Mouse (Mus musculus) T-helper 17 cell (primary cell): ENCODE measurements at regions not wholly inside any gene's neighbourhood (a gene's known extent, or its start where the extent isn't known, plus 50 kb on each side); places are given as distances from the start of the nearest gene placed in this dataset.

Experiments
- in situ Hi-C, 2 experiments: fragments of 300-600 bp; cut with MboI, MseI; formaldehyde crosslinking; loops; 1 replicate in 1 of 2; 2 replicates in 1 of 2; pipeline ENCODE4 v1.15.1; 2025; ENCODE audit warnings: high pct_unique_total_duplicates in 2 of 2

DNA sequence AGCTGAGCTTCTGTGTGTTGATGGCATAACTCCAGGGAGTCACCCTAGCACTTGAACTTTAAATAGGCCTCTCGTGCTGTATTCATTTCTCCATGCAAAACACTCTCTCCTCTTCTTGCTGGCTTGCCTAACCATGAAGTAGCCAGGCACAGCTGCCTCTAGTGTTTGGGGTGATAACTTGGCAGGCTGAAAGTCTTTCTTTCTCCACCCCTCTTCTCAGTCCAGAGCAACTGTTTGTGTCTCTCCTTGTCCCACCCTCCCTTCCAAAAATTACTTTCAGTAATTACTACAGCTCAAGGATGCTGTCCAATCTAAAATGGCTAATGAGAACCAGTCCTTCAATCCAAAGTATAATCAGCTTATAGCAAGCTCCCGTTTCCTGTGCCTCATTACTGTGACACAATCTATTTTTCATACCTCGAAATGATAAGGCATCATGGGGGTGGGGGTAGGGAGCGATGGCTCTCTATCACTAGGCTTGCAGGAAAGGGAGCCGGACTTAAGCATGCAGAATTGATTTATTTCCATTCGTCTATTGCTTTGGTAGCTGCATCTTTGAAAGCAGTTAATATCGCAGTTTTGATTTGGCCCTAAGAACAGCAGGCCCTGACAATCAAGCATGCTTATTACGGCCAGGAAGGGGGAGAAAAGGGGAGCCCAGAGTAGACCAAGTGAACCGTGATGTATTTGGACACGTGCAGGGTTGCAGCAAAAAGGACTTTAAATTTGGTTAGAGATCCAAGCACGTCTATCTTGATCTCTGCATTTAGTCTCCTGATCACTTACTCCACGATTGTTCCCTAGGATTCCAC, 943.8 kb downstream of the Slc4a3 start:
- in situ Hi-C loops = no loop called here

DNA sequence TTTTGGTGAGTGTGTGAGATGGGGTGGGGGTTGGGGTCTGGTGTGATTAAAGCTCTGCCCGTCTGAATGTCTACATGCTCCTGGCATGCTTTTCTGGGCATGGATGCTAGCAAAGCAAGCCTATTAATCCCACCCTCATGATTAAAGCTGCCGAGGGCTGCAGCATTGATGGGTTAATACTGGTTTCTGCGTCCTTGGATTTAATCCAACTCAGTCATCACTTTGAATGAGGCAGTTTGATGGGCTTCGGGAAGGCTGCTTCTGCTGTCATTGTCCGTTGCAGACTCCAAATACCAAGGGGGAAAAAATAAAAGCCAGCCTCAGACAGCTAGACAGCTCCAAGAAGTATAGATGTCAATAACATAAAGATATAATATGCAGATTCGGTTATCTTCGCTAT, 944.7 kb downstream of the Slc4a3 start:
- in situ Hi-C loops = no loop called here

DNA sequence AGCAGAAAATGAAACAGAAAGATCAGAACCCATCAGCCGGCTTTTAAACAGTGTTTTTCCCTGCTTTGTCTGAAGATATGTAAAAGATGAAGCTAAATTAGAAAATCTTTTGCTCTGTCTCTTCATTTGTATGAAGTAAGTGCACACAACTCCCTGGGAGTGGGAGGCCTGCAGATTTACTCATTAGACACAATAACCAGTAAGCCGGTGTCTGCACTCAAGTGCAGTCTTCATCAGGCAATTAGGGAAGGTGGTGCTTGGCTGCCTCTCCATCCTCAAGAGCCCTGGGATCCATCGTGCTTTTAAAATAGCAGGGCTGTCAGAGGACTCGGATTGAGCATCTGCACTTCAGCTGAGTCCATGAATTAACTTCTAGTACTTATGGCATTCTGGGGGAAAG, 945.1 kb downstream of the Slc4a3 start:
- in situ Hi-C loops = no loop called here

DNA sequence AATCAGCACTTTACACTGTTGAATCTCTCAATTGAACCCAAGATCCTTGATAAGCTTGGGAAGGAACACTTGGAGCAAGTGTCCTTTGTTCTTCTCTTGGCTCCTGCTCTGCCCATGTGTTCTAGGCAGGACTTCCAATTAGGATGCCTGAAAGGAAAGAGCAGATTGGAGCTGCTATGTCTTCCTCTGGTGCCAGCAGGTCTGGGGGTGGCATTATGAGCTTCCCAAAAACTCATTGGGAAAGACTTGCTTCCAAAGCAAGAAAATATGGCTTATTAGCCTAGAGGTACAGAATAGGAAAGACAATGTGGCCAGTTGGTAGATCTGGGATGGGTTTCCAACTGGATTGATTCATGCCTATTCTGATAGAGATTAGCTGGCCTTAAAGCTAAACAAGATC, 959.1 kb downstream of the Slc4a3 start:
- in situ Hi-C loops = no loop called here

DNA sequence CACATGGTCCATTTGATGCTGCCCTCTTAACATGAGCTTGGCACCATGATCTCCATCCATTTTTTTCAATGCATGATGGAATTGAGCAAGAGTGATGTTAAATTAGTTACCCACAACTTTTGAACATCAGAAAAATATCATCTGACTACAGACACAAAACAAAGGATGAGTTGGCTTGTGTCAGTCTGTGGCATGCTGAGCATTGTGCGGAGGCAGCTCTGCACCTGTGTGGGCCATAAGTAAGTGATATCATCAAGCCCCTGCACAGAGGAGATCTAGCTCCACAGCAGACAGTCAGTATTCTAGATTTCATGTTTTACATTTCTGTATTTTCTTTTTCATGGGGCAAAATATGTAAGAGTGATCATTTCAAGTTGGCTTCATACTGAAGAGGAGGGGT, 962.8 kb downstream of the Slc4a3 start:
- in situ Hi-C loops = no loop called here

DNA sequence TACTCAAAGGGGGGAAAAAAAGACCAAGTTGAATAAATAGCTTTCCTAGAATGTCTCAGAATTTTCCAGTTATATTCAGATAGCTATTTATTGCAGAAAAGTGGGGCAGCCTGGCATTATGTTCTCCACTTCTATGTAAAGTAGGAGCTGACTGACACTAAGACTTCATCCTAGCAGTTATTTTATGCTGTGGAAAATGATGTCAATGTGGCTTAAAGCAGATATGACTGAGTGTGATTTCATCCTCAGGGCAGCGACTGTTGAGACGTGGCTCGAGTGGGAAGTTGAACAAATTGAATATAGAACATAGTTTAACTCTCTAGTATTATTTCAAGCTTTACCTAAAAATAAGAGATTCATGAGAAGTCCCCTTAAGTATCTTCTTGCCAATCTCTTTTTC, 963.4 kb downstream of the Slc4a3 start:
- in situ Hi-C loops = no loop called here

DNA sequence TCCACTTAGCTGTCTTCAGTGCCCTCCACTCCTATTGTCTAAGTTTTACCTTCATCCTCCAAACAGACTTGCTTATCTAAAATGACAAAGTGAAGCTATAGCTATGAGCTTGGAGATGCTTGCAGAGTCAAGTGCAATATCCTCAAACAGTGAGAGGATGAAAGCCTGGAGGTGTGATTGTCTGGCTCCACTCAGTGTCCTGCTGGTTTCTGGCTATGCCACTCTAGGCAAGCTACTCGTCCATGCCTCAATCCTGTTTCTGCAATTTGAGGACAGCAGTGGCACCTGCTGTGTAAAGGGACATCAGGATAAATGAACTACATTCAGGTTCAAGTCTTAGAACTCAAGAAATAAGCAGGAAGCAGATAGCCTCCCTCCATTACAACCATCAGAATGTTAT, 966.1 kb downstream of the Slc4a3 start:
- in situ Hi-C loops = no loop called here

DNA sequence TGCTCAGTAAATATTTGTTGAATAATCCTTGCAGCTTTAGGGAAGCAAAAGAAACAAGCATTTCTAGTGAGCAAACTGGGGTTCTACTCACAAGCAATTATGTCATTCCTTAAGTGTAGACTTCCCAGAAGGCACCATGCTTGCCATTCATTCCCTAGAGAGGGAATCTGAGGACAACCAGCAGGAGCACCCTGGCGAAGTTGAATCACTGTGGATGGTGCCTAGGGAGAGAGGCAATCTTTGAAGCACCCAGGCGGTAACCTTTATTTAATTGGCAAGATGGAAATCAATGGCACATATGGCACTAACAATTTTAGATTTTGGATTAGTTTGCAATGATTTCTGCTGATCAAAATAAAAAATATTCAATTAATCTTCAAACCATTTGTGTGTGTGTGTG, 967.4 kb downstream of the Slc4a3 start:
- in situ Hi-C loops = no loop called here

DNA sequence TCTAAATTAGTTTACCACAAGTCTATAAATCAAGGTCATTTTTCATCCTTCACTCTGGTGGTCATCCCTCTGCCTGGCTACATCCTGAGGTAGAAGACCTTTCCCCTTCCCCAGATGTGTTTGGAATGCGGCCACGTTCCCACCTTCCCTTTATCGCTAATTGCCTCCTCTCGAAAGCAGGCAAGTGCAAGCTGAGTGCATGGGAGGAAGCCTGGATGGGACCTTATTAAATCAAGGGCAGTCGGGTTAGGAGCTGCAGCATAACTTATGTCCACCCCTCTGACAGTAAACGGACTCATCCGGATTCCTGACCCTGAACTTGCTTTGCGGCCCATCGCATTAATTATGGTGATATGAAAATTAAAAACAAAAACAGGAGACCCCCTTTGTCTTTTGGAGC, 983.5 kb downstream of the Slc4a3 start:
- in situ Hi-C loops = no loop called here

DNA sequence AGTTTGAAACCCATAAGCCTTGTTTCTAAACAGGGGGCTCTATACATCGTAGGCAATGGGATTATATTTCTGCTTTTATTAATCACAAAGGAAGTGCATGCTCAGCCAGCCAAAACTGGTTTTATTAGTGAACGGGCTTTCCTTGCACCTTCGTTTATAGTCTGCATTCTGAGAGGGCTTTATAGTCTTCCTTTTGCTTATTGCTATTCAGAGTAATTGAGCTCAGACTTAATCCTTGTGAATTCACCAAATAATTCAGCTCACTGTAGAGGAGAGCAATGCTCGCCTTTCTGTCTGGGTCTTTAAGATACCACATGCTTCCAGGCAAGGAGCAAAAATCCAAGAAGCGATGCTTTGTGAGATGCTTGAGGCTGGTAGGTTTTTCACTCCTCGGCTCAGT, 984.3 kb downstream of the Slc4a3 start:
- in situ Hi-C loops = no loop called here

DNA sequence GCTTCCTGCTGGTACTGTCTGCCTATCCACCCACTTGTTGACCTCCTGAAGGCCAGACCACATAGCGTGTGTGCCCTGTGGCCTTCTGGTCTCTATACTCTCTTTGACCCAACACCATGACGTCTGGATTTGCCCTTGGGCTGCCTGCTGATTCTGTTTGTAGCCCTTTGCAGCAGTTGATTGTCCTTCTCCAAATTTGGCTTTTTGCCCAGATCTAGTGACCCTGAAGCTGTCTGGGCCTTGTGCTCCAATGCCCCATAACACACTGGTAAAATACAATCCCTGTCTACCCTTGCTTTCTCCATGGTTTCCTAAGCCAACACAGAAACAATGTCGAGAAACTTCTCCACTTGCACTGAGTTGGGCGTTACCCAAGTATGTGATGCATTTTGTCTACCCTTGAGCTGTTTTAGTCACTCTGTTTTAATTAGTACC, 979.3 kb downstream of the Epha4 start:
- in situ Hi-C loops = no loop called here

DNA sequence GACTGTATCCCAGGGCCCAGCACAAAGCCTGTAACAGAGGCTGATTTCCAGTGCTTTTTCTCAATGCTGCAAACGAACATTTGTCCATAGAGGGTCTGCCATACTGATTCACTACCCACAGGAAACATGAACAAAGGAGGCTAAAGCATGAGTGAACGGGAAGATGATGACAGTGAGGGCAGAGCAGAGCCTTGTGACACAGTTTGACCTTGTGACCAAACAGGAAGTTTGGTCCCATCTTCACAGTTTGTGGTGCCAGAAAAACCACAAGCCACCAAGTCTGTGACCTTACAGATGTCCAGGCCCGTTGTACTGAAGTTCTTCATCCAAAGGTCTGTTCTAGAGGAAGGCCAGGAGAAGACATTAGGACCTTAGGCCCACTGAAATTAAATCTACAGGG, 974.4 kb downstream of the Epha4 start:
- in situ Hi-C loops = no loop called here

DNA sequence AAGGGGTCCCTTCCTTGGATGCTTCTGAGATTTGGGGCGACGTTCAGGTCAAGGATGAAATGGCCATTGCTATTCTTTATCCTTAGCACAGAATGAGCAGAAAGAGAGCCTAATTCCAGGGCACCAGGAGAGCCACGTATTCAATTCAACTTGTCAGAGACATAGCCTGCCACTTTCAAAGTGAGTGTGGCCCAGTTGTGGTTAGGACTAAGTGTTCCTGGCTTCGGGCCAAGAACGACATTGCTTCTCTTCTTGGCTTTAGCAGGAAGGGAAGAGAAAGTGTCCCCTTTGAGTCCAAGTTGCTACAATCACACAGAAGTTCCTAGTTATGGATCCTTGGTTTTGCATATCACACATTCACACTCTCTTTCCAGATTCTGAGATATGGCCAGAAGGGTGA, 964.0 kb downstream of the Epha4 start:
- in situ Hi-C loops = no loop called here

DNA sequence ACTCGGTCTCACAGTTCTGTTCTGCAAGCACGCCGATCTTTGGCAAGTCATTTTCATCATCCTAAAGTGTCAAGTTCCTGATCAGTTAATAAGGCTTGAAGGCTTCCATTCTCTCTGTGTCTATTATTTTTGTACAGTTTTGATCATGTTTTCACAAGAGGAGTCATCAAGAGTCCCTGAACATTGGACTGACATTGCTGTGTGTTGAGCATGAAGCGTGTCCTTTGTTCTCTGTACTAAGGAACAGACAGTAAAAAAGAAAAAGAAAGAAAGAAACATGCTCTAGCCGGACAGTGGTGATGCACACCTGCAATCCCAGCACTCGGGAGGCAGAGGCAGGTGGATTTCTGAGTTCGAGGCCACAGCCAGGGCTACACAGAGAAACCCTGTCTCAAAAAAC, 955.4 kb downstream of the Epha4 start:
- in situ Hi-C loops = no loop called here

DNA sequence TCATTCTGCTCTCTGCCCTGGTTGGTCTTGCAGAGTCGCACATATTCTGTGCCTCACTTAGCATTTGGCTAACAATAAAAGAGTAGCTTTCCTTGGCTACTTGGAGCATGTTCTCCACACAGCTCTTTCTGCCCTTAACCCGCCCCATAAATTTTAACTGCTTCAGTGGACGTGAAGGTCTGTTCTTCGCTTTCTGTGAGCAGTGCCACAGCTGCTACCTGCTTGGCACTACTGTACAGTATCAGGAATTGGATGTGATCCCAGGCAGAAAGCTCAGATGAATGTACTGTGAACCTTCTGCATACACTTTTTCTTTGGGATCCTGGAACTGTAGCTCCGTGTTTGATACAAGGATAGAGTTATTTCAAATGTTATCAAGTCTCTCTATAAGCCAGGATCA, 939.4 kb downstream of the Epha4 start:
- in situ Hi-C loops = no loop called here

DNA sequence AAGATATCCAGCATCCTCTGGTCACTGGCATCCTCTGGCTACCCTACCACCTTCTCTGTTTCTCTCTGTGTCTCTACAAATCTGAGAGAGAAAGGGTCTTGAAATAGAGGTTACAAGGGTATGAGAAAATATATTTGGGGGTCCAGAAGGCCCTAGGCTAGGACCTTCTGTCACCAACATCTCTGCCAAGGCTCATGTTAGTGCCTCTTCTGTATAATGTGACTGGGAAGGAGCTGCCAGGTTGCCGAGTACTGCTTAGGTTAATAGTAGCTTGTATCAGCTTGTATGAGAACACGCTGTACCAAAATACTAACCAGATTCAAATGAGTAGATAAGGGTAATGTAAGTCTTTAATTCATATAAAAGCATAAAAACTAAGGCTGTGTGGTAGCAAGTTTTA, 929.0 kb downstream of the Epha4 start:
- in situ Hi-C loops = no loop called here

DNA sequence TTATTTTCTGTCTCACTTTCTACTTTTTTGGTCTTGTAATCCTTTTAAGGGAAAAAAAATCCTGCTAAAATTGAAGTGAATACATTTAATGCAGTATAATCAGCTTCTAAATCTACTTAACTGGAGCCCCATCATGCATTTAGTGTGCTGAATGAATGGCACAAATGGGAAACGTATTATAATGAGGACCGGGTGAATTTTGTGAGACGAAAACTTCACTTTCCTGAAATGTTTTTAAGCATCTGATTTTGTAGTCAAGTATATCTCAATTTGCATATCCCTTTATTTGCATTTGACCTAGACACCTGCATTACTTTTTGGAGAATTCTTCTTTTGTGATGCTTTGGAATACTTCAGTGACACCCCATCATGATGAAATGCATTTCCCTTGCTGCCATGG, 889.1 kb downstream of the Epha4 start:
- in situ Hi-C loops = no loop called here

DNA sequence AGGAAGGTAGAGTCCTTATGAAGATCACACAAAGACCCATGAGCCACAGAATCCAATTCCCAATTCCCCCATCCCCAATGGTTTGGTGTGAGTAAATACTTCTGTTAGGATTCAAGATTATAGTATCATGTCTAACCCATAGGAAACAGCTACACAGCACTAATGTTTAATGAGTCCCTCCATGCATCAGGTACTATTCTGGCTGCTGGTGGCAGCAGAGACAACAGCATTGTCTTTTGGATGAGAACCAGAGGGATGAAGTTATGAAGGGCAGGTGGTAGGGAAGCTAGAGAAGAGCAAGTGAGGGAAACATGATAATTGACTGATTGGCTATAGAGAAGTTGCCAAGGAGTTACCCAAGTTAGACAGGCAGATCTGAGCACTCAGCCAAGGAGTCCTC, 885.0 kb downstream of the Epha4 start:
- in situ Hi-C loops = no loop called here

DNA sequence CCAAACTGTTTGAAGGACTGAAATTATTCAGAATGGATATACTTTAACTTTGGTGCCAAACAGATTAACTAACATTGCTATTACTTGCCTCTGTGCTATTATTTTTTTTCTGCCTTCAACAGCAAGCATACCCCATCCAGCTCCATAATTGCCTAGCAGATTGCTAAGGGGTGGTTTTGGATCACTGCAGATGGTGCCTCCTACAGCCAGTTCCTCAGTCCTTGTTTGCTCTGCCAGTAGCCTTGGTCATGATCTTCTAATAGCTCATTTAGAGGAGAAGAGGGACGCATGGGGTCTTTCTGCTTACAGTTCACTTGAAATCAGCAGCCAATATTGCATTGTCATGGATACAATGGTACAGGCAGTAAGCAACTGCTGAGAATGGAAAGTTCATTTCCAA, 880.8 kb downstream of the Epha4 start:
- in situ Hi-C loops = no loop called here

DNA sequence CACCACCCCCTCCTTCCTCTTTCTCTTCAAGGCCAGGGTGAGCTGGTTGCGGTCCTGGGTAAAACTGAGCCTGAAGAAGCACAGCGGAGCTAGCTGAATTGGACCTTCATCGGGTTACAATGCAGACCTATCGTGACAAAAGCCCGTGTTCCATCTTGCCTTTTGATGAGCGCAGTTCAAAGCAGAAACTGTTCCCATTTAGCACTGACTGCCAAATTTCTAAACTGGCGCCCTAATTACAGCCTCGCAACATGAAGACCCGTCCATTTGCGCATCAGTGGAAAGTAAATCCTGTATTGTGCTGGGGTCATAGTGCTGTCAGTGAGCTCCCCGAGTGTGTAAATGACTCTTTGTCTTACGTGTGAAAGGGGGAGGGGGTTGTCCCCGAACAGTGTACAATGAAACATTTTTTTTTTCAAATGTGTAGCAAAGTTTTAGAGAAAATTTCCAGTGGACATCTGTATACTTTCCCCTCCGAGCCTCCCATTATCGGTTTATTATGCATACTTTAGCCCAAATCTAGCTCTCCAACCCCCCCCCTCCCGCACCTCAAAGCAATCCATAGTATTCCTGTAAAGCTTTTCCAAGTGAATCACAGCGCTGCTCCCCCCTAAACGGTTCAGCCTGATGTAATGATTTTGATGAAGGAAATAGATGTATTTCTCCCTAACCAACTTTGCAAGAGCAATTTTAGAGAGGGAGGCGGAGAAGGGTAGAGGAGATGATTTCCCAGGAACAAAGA, 877.4 kb downstream of the Epha4 start:
- in situ Hi-C loops = no loop called here

DNA sequence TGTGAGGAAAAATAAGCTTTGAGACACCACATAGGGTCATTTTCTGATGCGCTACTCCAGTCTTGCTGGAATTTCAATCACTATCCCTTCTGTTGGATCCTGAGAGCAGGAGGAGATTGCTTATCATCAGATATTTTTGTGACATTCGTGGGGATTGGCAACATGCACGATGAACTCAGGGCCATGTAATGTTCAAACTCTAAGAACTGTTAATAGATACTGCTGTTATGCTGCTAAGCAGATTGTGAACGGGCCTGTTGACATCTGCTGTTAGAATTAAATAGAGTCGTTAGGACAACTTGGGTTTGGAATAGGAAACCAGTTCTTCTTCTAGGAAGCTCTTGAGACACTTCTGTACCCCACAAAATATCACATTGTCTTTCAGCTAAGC, 876.9 kb downstream of the Epha4 start:
- in situ Hi-C loops = no loop called here

DNA sequence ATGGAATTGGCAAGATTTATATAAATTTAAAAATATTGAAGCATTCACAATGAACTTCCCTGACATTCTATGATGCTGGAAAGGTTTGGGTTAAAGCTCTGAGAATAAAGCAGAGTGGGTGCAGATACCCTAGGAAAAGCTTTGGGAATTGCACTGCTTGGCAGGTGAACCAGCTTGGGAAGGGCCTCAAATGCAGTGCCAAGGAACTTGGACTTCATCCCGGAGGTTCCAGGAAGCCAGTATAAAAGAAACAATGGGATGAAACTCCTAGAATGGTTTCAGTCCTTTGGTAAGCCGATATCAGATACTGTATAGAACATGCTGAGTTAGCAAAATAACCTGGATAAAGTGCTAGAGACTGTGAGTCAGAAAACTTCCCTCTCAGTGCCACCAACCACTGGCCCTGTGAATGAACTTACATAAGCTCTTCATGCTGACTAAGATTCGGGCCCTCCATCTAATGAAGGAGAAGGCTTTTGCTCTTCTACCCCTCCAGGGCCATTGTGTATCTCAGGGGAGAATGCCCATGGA, 873.6 kb downstream of the Epha4 start:
- in situ Hi-C loops = no loop called here

DNA sequence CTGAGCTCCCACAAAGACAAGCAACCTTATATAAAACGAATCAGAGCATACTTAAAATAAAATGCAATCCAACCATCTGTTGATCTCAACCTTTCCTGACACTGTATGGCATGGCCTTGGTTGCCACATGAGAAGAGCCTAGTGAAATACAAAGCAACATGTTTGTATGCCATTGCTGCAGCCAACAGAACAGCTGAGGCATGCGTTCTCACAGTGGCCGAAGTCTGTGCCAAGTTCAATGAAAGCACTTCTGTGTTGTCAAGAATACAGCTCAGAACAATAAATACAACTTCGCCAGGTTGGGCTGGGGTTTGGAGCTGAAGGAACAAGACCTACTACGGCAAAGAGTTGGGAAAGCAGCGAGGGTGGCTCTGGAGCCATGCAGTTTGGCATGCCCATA, 872.2 kb downstream of the Epha4 start:
- in situ Hi-C loops = no loop called here
